Mouse (Mus musculus): Measurements from ENCODE around the gene Abhd16b.
"Not testable (repeated sequence)": the region's sequence is repeated elsewhere in the genome, so short reads cannot be mapped to it uniquely, and the experiment has no call there.

The Abhd16b gene

DNA sequence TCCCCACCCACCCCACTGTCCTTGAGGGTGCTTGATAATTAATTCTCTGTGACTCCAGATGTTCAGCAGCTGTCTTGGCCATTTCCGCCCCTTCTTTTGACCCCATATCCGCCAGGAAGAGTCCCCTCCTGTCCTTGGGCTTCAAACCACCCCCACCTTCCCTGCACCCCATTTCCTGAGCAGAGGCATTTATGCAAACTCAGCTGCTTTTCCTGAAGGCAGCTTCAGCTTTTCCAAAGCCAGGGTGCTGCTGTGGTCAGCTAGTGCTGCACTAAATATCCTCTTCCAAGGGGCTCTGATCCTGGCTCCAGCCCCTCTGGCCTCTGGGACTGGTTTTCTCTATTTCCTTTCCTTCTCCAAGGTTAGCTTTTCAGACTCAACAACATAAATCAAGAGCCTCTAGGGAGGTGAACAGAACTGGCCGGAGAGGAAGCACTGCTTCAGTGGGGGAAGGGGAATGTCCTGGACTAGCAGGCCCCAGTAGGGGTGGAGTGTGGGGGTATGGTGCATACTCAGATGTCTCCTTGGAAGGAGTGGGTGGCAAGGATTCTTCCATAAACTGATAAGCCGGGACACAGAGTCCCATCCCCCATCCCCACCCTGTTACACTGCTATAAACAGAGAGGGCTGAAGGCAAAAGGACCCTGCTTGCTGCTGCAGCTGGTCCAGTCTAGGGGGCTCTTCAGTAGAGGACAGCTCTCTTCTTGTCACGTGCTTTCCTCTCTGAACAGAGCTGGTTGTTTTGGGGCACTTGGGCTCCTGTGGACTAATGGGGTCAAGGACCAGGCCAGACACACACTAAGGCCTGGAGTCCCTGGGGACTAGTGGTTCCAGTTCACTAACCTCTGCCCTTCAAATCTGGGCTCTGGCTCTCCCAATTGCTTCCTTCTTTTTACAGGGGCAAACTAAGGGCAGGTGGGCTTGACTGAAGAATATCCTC lies 5.4 kb upstream of the Abhd16b start:
- no peak for DNase-seq

DNA sequence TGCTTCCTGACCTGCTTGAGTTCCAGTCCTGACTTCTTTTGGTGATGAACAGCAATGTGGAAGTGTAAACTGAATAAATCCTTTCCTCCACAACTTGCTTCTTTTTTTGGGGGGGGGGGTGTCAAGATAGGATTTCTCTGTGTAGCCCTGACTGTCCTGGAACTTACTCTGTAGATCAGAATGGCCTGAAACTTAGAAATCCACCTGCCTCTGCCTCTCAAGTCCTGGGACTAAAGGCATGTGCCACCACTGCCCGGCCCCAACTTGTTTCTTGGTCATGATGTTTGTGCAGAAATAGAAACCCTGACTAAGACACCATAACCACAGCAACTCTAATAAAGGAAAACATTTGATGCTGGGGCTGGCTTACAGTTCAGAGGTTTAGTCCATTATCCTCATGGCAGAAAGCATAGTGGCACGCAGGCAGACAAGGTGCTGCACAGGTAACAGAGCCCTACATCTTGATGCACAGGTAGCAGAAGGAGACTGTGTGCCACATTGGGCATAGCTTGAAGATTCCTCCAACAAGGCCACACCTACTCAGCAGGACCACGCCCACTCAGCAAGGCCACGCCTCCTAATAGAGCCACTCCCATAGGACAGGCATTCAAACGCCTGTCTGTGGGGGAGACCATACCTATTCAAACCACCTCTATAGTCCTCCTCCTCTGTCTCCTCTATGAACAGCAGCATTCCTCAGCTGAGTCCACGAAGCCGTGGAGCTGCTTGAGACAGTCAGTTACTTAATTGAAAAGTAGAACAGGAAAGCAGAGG lies 1.4 kb upstream of the Abhd16b start:
- peak; percentile 64 to 78 for DNase-seq

DNA sequence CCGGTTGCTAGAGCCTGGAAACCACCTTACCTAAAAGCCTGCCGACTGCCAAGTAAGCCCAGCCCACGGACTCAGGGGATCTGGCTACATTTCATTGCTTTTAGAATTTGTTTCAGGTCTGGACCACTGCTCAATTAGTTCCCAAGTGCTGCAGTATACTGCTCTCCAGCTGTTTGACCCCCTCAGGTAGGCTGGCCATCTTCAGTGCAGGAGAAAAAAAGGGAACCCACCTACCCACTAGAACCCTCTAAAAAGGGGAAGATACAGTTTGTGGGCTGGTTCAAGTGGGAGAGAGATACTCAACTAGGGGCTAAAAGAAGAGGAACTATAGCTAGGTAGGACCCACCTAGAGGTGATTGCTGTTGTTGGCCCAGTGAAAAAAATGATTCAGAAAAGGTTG lies 800 bp upstream of the Abhd16b start:
- DNase-seq, result no peak

DNA sequence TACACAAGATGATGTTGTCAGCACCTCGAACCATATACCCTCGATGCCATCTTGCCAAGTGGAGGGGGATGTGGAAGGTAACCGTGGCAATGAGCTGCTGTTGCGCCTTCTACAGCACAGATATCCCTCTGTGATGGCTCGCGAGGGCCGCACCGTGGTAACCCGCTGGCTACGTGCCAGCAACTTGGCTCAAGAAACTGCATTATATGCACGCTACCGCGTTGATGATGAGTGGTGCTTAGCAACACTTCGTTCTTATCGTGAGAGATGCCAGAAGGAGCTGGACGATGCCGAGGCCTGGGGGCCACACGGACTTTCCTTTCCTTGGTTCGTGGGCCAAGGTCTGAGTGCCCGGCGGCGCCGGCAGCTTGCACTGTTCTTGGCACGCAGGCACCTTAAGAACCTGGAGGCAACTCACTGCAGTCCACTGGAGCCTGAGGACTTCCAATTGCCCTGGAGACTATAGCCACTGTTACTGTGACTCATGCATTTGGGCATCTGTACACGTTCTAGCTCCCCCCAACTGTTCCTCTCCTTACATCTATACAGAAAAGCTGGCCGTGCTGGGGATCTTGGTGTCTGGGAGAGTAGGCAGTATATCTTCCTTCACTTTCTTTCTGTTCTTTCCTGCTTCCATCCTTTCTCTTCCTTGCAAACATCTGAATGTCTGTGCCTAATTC lies 1.4 kb downstream of the Abhd16b start:
- no peak for DNase-seq

- not testable (repeated sequence) for DNase-seq
These were observed 2.8 kb downstream of the Abhd16b start for GRCm38 (mm10) chr2:181495845-181496244.

GRCm38 (mm10) chr2:181496281-181496680 lies 3.3 kb downstream of the Abhd16b start:
- DNase-seq, result peak; percentile 38 to 67

GRCm38 (mm10) chr2:181496831-181497547 lies 4.0 kb downstream of the Abhd16b start, which contains the start of gene Tpd52l2:
Gene Tpd52l2 (plus strand): TSS chr2:181497142.
- peak; percentile 79 to 80 for DNase-seq

DNA sequence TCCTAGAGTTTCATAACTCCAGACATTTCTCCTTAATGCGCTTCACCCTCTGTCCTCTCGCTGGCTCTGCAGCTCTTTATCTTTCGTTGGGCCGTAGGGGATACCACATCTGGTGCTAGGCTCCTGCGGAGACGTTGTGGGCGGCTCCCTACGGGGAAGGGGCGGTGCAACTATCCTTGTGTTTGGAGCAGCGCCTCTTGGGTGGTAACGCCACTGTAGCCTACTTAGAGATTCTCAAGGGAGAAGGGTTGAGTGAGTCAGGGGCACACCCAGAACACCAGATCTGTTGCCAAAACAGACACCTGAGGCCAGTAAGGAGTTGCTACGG lies 4.5 kb downstream of the Abhd16b start:
- DNase-seq, result peak; percentile 14 to 25

DNA sequence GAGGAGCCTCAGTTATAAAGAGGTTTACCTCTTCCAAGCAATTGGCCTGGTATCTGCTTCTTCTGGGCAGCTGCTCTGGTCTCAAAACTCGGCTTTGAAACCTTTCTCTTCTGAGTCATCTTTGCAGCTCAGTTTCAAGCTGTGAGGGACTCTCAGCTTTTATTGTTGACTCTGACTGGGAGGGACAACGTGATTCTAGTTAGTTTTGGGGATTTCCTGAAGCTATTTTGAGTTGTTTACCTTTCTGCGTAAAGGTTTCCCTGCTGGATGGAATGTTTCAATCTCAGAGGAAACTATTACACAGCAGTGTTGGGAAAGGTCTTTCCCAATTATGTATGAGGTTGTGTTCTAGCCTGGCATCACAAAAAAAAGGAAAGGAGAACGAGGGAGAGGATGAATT lies 5.6 kb downstream of the Abhd16b start:
- DNase-seq, result no peak

DNA sequence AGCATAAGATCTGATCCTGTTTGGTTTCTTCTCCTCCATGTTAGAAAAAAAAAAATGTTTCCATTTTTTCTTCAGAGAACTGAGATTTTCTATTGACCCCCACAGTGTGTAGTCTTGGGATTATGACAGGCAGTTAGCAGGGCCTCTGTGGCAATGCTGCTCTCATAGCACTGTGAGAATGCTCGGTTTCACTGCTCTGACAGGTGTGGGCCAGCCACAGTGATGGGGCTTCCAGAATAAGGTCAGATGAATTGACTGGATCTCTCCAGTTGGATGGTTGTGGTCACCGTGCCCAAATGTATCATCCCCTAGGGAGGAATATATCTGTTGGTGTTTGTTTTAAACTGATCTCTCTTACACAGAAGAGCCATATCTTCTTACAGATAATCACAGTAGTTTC lies 16.2 kb downstream of the Abhd16b start:
- no peak for DNase-seq

- DNase-seq, result no peak
These were observed 18.2 kb downstream of the Abhd16b start for GRCm38 (mm10) chr2:181511231-181511630.

- DNase-seq, result no peak
These were observed 26.2 kb downstream of the Abhd16b start for GRCm38 (mm10) chr2:181519201-181519600.

- peak; percentile 96 to 97 for DNase-seq
These were observed 27.3 kb downstream of the Abhd16b start, which contains the start of gene Dnajc5 for GRCm38 (mm10) chr2:181520118-181520935. Gene Dnajc5 (plus strand): TSS chr2:181520485.

GRCm38 (mm10) chr2:181520936-181521227 lies 27.9 kb downstream of the Abhd16b start:
- no peak for DNase-seq

DNA sequence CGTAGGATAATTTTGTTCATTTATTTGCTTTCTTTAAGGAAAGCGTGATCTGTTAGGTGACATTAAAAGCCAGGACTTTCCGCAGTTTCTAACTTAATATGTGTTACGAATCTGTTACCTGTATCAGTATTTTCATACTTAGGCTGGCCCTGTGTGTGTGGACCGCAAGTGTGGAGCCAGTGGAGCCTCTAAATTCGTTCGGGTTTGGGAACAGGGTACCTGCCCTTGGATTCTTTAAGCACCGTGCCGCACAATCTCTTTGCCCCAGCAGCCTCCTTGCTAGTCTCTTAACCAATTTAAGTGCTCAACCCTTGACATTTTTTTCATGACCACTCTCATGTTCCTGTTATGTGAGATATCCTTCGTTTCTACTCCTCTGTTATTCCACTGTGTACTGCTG lies 28.5 kb downstream of the Abhd16b start:
- DNase-seq, result no peak

- peak in 1 of 2 experiments; percentile 23 for DNase-seq
These were observed 29.8 kb downstream of the Abhd16b start for GRCm38 (mm10) chr2:181522811-181523210.

GRCm38 (mm10) chr2:181525526-181525925 lies 32.5 kb downstream of the Abhd16b start:
- no peak for DNase-seq

- DNase-seq, result no peak
These were observed 36.1 kb downstream of the Abhd16b start for GRCm38 (mm10) chr2:181529076-181529475.

GRCm38 (mm10) chr2:181532589-181532988 lies 39.6 kb downstream of the Abhd16b start:
- no peak for DNase-seq

DNA sequence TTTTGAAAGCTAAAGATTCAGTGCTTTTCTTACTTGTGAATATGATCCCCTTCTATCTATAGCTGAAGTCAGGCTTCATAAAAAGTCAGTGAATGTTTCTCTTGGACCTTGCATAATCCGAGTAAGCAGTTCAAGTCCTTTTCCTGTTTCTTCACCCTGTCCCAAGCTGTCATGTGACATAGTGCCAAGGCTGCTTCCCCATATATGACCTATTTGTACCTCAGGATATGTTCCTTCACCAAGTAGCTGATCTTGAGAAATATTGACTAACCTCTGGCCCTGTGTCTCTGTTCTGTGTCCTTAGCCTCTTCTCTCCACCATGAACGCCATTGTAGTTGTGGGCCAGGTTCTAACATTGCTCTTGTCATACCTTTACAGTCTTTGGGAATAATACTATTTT lies 43.4 kb downstream of the Abhd16b start:
- no peak for DNase-seq

- DNase-seq, result no peak
These were observed 44.5 kb downstream of the Abhd16b start for GRCm38 (mm10) chr2:181537444-181538047.
